Mouse (Mus musculus) cerebral cortex, adult 2 months (tissue): ENCODE measurements around the gene Sulf2.

Experiments
- WGBS: fragments of 180-500 bp; shearing (Covaris S2); methylation state at CpG from one replicate; pipeline ENCODE4 v1.1.7; 2018; 5-methylcytosine and 5-hydroxymethylcytosine counted together

Sulf2 gene

GRCm38 (mm10) chr2:166085780-166086179, 69.7 kb downstream of the Sulf2 start:
- WGBS: 88% methylated on average over 10 of the region's 10 CpGs

- WGBS: 31% methylated on average over 6 of the region's 6 CpGs
These were observed 70.5 kb downstream of the Sulf2 start for GRCm38 (mm10) chr2:166084964-166085363.

- WGBS: 69% methylated on average over 7 of the region's 7 CpGs
These were observed 71.4 kb downstream of the Sulf2 start for GRCm38 (mm10) chr2:166084111-166084510.

GRCm38 (mm10) chr2:166083542-166084031, 71.9 kb downstream of the Sulf2 start:
- WGBS: 75% methylated on average over 9 of the region's 9 CpGs

- WGBS: 77% methylated on average over 10 of the region's 10 CpGs
These were observed 72.8 kb downstream of the Sulf2 start for GRCm38 (mm10) chr2:166082661-166083060.

- 70% methylated on average over 5 of the region's 5 CpGs for WGBS
These were observed 73.3 kb downstream of the Sulf2 start for GRCm38 (mm10) chr2:166082193-166082592.

- WGBS: 76% methylated on average over 21 of the region's 21 CpGs
These were observed 74.3 kb downstream of the Sulf2 start for GRCm38 (mm10) chr2:166080967-166081750.

- 67% methylated on average over 17 of the region's 17 CpGs for WGBS
These were observed 75.2 kb downstream of the Sulf2 start for GRCm38 (mm10) chr2:166079961-166080885.

- WGBS: 83% methylated on average over 14 of the region's 14 CpGs
These were observed 76.2 kb downstream of the Sulf2 start for GRCm38 (mm10) chr2:166079231-166079630.

- 86% methylated on average over 9 of the region's 9 CpGs for WGBS
These were observed 78.1 kb downstream of the Sulf2 start for GRCm38 (mm10) chr2:166077371-166077770.

- WGBS: 71% methylated on average over 6 of the region's 6 CpGs
These were observed 81.1 kb downstream of the Sulf2 start for GRCm38 (mm10) chr2:166074322-166074721.

- 60% methylated on average over 10 of the region's 10 CpGs for WGBS
These were observed 82.4 kb downstream of the Sulf2 start for GRCm38 (mm10) chr2:166073082-166073481.

- 72% methylated on average over 9 of the region's 9 CpGs for WGBS
These were observed 83.6 kb downstream of the Sulf2 start for GRCm38 (mm10) chr2:166071889-166072288.

GRCm38 (mm10) chr2:166071481-166071880, 84.0 kb downstream of the Sulf2 start:
- WGBS: 72% methylated on average over 5 of the region's 5 CpGs

- WGBS: 91% methylated on average over 7 of the region's 7 CpGs
These were observed 85.7 kb downstream of the Sulf2 start for GRCm38 (mm10) chr2:166069738-166070137.

GRCm38 (mm10) chr2:166069164-166069563, 86.3 kb downstream of the Sulf2 start:
- 51% methylated on average over 5 of the region's 5 CpGs for WGBS

GRCm38 (mm10) chr2:166068261-166068660, 87.2 kb downstream of the Sulf2 start:
- 78% methylated on average over 9 of the region's 9 CpGs for WGBS

GRCm38 (mm10) chr2:166066434-166066833, 89.0 kb downstream of the Sulf2 start:
- WGBS: 86% methylated on average over 4 of the region's 4 CpGs

- 82% methylated on average over 8 of the region's 8 CpGs for WGBS
These were observed 93.0 kb downstream of the Sulf2 start for GRCm38 (mm10) chr2:166062431-166062830.

- 84% methylated on average over 1 of the region's 1 CpGs for WGBS
These were observed 93.5 kb downstream of the Sulf2 start for GRCm38 (mm10) chr2:166062008-166062407.

- 63% methylated on average over 7 of the region's 7 CpGs for WGBS
These were observed 95.6 kb downstream of the Sulf2 start for GRCm38 (mm10) chr2:166059684-166060423.
